Mouse (Mus musculus): ENCODE data around the gene Notch2. TPM values are rescaled to one million over a fixed set of nuclear protein-coding genes. Genes with fewer than 3 reads are reported as not detected.

Gene Notch2
- 42.3 TPM for polyA plus RNA-seq (2017; shearing (Covaris generic))

GRCm38 (mm10) chr3:98013401-98014281, at the start of gene Notch2:
Gene Notch2 (plus strand): TSS chr3:98013527.

GRCm38 (mm10) chr3:98160330-98160729, 147.0 kb downstream of the Notch2 start, which contains the start of gene Adam30:
Gene Adam30 (plus strand): TSS chr3:98160630.

Other genes starting within 250 kb of the Notch2 start
- gene Pde4dip, start 124.8 kb upstream of the Notch2 start, polyA plus RNA-seq (2017; shearing (Covaris generic)), result 18.4 TPM
- gene Sec22b, start 112.3 kb upstream of the Notch2 start, polyA plus RNA-seq (2017; shearing (Covaris generic)), result 97.4 TPM
- gene Adam30, start 147.1 kb downstream of the Notch2 start, polyA plus RNA-seq (2017; shearing (Covaris generic)), result not detected
- gene Reg4, start 208.6 kb downstream of the Notch2 start, polyA plus RNA-seq (2017; shearing (Covaris generic)), result not detected